Mouse (Mus musculus): ENCODE data around the gene C1rb. TPM values are rescaled to one million over a fixed set of nuclear protein-coding genes. Genes with fewer than 3 reads are reported as not detected.
"Not testable (repeated sequence)": the region's sequence is repeated elsewhere in the genome, so short reads cannot be mapped to it uniquely, and the experiment has no call there.

C1rb gene
- polyA plus RNA-seq, 1 experiment, result not detected

DNA sequence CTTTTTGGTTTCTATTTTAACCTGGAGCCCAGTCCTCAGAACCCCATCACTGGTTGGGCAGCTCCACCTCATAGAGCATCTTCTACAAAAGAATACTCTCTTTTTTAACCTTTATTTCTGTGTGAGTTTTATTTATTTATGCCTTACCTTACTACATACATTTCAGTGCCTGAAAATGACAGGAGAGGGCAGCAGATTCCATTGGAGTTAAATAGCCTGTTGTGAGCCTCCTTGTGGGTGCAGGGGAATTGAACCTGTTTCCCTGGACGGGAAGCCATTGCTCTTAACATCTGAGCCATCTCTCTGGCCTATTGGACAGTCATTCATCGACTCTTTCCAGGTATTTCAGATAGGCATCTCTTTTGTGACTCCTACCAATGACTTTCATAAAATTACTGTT is 24.7 kb upstream of the C1rb start:
- Histone ChIP-seq H3K36me3 (ENCODE audit: control insufficient read depth, insufficient read depth, low read length) (no peaks in the 10 kb centered on the region), H3K4me3 (ENCODE audit: low read depth, low read length) (no peak overlapping the region), H3K4me1 (ENCODE audit: control insufficient read depth, insufficient read depth, insufficient read length, low read length) (peaks cover 8% of the 10 kb centered on the region; the same call in 1 of the 2 replicates), H3K27ac (ENCODE audit: insufficient read depth, low read depth, low read length) (no peak overlapping the region), H3K27me3 (ENCODE audit: control insufficient read depth, insufficient read depth, low read length) (no peaks in the 10 kb centered on the region)
- TF ChIP-seq POLR2A (IDR thresholded peaks at IDR 0.05; ENCODE audit: low read depth, low read length), result no peak
- TF ChIP-seq CTCF (IDR thresholded peaks at IDR 0.05; ENCODE audit: extremely low read depth, insufficient read length, insufficient replicate concordance, low read depth, low read length), result no peak
- WGBS, result 78% methylated on average over 2 of the region's 2 CpGs

GRCm38 (mm10) chr6:124547979-124548378 is 22.1 kb upstream of the C1rb start:
- H3K4me1 ChIP-seq (ENCODE audit: control insufficient read depth, insufficient read depth, insufficient read length, low read length); H3K27me3 ChIP-seq (ENCODE audit: control insufficient read depth, insufficient read depth, low read length); H3K4me3 ChIP-seq (ENCODE audit: low read depth, low read length); H3K36me3 ChIP-seq (ENCODE audit: control insufficient read depth, insufficient read depth, low read length); H3K27ac ChIP-seq (ENCODE audit: insufficient read depth, low read depth, low read length): not testable (repeated sequence)
- 67% methylated on average over 3 of the region's 3 CpGs for WGBS

DNA sequence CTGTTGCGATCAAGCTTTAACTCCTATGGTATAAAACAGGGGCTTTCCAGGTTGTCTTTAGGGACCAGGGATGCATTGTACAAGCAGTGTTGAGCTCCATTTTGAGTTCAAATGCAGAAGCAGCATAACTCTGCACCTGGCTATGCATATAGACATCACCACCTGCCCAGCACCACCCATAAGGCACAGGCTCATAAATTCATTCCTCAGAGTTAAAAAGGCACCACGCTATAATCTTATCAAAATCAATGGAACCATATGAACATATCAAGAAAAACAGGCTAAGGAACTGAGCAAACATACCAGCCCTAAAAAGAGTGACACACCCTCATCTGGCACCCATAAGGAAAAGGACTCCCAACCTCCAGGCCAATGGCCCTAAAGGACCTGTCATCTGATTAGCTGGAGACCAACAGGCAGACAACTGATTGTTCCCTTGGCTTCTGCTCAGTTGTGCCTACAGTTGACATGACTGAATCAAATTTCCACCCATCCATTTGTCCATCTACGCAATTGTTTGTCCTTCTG is 21.0 kb upstream of the C1rb start:
- Histone ChIP-seq H3K36me3 (ENCODE audit: control insufficient read depth, insufficient read depth, low read length) (no peaks in the 10 kb centered on the region), H3K27ac (ENCODE audit: insufficient read depth, low read depth, low read length) (peak overlapping the region; percentile 27), H3K4me1 (ENCODE audit: control insufficient read depth, insufficient read depth, insufficient read length, low read length) (peaks cover 8% of the 10 kb centered on the region; the same call in 1 of the 2 replicates), H3K27me3 (ENCODE audit: control insufficient read depth, insufficient read depth, low read length) (no peaks in the 10 kb centered on the region), H3K4me3 (ENCODE audit: low read depth, low read length) (no peak overlapping the region)
- WGBS, result 43% methylated on average over 3 of the region's 3 CpGs
- no peak for TF ChIP-seq CTCF (IDR thresholded peaks at IDR 0.05; ENCODE audit: extremely low read depth, insufficient read length, insufficient replicate concordance, low read depth, low read length)
- no peak for TF ChIP-seq POLR2A (IDR thresholded peaks at IDR 0.05; ENCODE audit: low read depth, low read length)

- no peak overlapping the region for H3K27ac ChIP-seq (ENCODE audit: insufficient read depth, low read depth, low read length)
- H3K4me1 ChIP-seq (ENCODE audit: control insufficient read depth, insufficient read depth, insufficient read length, low read length), result peaks cover 8% of the 10 kb centered on the region; the same call in 1 of the 2 replicates
- WGBS, result 82% methylated on average over 22 of the region's 22 CpGs
- H3K36me3 ChIP-seq (ENCODE audit: control insufficient read depth, insufficient read depth, low read length), result no peaks in the 10 kb centered on the region
- H3K27me3 ChIP-seq (ENCODE audit: control insufficient read depth, insufficient read depth, low read length), result no peaks in the 10 kb centered on the region
- TF ChIP-seq POLR2A (IDR thresholded peaks at IDR 0.05; ENCODE audit: low read depth, low read length), result no peak
- no peak for TF ChIP-seq CTCF (IDR thresholded peaks at IDR 0.05; ENCODE audit: extremely low read depth, insufficient read length, insufficient replicate concordance, low read depth, low read length)
- no peak overlapping the region for H3K4me3 ChIP-seq (ENCODE audit: low read depth, low read length)
Observed at GRCm38 (mm10) chr6:124552766-124553165, 17.3 kb upstream of the C1rb start.

- not testable (repeated sequence) for H3K36me3 ChIP-seq (ENCODE audit: control insufficient read depth, insufficient read depth, low read length); H3K27ac ChIP-seq (ENCODE audit: insufficient read depth, low read depth, low read length); H3K4me1 ChIP-seq (ENCODE audit: control insufficient read depth, insufficient read depth, insufficient read length, low read length); H3K4me3 ChIP-seq (ENCODE audit: low read depth, low read length); H3K27me3 ChIP-seq (ENCODE audit: control insufficient read depth, insufficient read depth, low read length)
- WGBS, result 85% methylated on average over 2 of the region's 2 CpGs
Observed at GRCm38 (mm10) chr6:124555956-124556355, 14.1 kb upstream of the C1rb start.

GRCm38 (mm10) chr6:124561156-124561555 is 8.9 kb upstream of the C1rb start:
- 92% methylated on average over 4 of the region's 4 CpGs for WGBS
- not testable (repeated sequence) for H3K4me1 ChIP-seq (ENCODE audit: control insufficient read depth, insufficient read depth, insufficient read length, low read length); H3K36me3 ChIP-seq (ENCODE audit: control insufficient read depth, insufficient read depth, low read length); H3K27me3 ChIP-seq (ENCODE audit: control insufficient read depth, insufficient read depth, low read length); H3K4me3 ChIP-seq (ENCODE audit: low read depth, low read length); H3K27ac ChIP-seq (ENCODE audit: insufficient read depth, low read depth, low read length)

GRCm38 (mm10) chr6:124561611-124562010 is 8.5 kb upstream of the C1rb start:
- 65% methylated on average over 2 of the region's 2 CpGs for WGBS
- not testable (repeated sequence) for H3K27ac ChIP-seq (ENCODE audit: insufficient read depth, low read depth, low read length); H3K4me1 ChIP-seq (ENCODE audit: control insufficient read depth, insufficient read depth, insufficient read length, low read length)

DNA sequence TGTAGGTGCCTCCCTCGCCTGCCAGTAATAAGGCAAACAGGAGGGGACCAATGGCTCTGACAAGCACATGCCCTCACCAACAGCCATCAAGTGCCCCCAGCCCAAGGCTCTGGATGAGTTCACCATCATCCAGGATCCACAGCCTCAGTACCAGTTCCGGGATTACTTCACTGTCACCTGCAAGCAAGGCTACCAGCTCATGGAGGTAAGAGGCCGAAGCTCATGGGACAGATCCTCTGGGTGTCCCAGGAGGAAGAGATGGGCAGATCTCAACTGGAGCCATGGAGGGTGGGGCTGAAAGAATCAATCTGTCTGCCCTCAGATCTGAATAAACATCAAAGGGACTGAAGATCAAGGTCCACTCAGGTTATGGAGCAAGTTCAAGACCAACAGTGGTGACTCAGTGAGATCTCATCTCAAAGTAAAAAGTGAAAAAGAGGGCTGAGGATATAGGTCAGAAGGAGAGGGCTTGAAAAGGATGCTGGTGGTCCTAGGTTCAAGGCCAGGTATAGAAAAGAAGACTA is 5.1 kb downstream of the C1rb start:
- not testable (repeated sequence) for H3K27ac ChIP-seq (ENCODE audit: insufficient read depth, low read depth, low read length); H3K36me3 ChIP-seq (ENCODE audit: control insufficient read depth, insufficient read depth, low read length); H3K27me3 ChIP-seq (ENCODE audit: control insufficient read depth, insufficient read depth, low read length); H3K4me3 ChIP-seq (ENCODE audit: low read depth, low read length); H3K4me1 ChIP-seq (ENCODE audit: control insufficient read depth, insufficient read depth, insufficient read length, low read length)
- 63% methylated on average over 3 of the region's 3 CpGs for WGBS

More at GRCm38 (mm10) chr6:124561611-124562010, 8.5 kb upstream of the C1rb start:
- not testable (repeated sequence) for H3K4me3 ChIP-seq (ENCODE audit: low read depth, low read length); H3K36me3 ChIP-seq (ENCODE audit: control insufficient read depth, insufficient read depth, low read length); H3K27me3 ChIP-seq (ENCODE audit: control insufficient read depth, insufficient read depth, low read length)

- not testable (repeated sequence) for H3K36me3 ChIP-seq (ENCODE audit: control insufficient read depth, insufficient read depth, low read length)
Observed at GRCm38 (mm10) chr6:124580155-124580554, 10.1 kb downstream of the C1rb start.

More at GRCm38 (mm10) chr6:124580155-124580554, 10.1 kb downstream of the C1rb start:
- WGBS, result 79% methylated on average over 7 of the region's 7 CpGs
- H3K27me3 ChIP-seq (ENCODE audit: control insufficient read depth, insufficient read depth, low read length); H3K27ac ChIP-seq (ENCODE audit: insufficient read depth, low read depth, low read length); H3K4me1 ChIP-seq (ENCODE audit: control insufficient read depth, insufficient read depth, insufficient read length, low read length); H3K4me3 ChIP-seq (ENCODE audit: low read depth, low read length): not testable (repeated sequence)

All from small intestine, adult 2 months (tissue).